Mouse (Mus musculus) ES-E14 (cell line): ENCODE results near the gene Syt8.

Experiments used
- CHD2 ChIP-seq: IDR thresholded peaks from 2 replicates; pipeline ENCODE4 v1.6.1; 2014; ENCODE audit warnings: mild to moderate bottlenecking, low read depth, low read length, inconsistent platforms
- HCFC1 ChIP-seq: IDR thresholded peaks from 2 replicates; pipeline ENCODE4 v1.6.1; 2012; ENCODE audit warnings: low read length, inconsistent platforms, borderline replicate concordance; ENCODE audit not compliant: insufficient read depth
- MAFK ChIP-seq: IDR thresholded peaks from 2 replicates; pipeline ENCODE4 v1.6.1; 2014; ENCODE audit warnings: mild to moderate bottlenecking, low read depth, low read length, inconsistent platforms; ENCODE audit not compliant: insufficient read depth
- ZC3H11A ChIP-seq: IDR thresholded peaks from 2 replicates; pipeline ENCODE4 v1.6.1; 2012; ENCODE audit warnings: low read depth, mild to moderate bottlenecking, inconsistent platforms, low read length, borderline replicate concordance
- ZNF384 ChIP-seq: IDR thresholded peaks from 2 replicates; pipeline ENCODE4 v1.6.1; 2012; ENCODE audit warnings: low read depth, low read length, inconsistent platforms

- TF ChIP-seq HCFC1 (no peak), ZC3H11A (no peak), MAFK (no peak), ZNF384 (no peak), CHD2 (no peak)
Measured at GRCm38 (mm10) chr7:142394261-142395190, 40.1 kb upstream of the Syt8 start.
